Mouse (Mus musculus): ENCODE measurements around the gene Cyb561a3. TPM values are rescaled to one million over a fixed set of nuclear protein-coding genes. Genes with fewer than 3 reads are reported as not detected.

Gene Cyb561a3
- polyA plus RNA-seq, 1 experiment, result 21.7 TPM

GRCm38 (mm10) chr19:10602247-10602769, 25.3 kb downstream of the Cyb561a3 start:
- peaks cover 19% of the 10 kb centered on the region for H3K79me2 ChIP-seq (ENCODE audit: control insufficient read depth, insufficient read depth)
- H3ac ChIP-seq (ENCODE audit: control insufficient read depth, insufficient read length), result no peak overlapping the region
- H3K4me2 ChIP-seq (ENCODE audit: low read depth), result peak overlapping the region; percentile 95
- H3K36me3 ChIP-seq (ENCODE audit: control insufficient read depth, insufficient read depth), result no peaks in the 10 kb centered on the region
- TF ChIP-seq CEBPB (IDR thresholded peaks at IDR 0.05; ENCODE audit: insufficient read depth, poor library complexity, severe bottlenecking) (peak; percentile 41; the same call in 1 of the 2 replicates), POLR2AphosphoS2 (IDR thresholded peaks at IDR 0.05; ENCODE audit: insufficient read length, low read depth) (no peak)
- peak overlapping the region; percentile 2 for H3K4me3 ChIP-seq
- H3K27me3 ChIP-seq (ENCODE audit: control insufficient read depth, insufficient read depth, insufficient read length), result no peaks in the 10 kb centered on the region

- H3K36me3 ChIP-seq (ENCODE audit: control insufficient read depth, insufficient read depth), result peaks cover under 1% of the 10 kb centered on the region
- TF ChIP-seq REST (IDR thresholded peaks at IDR 0.05; ENCODE audit: insufficient read depth, insufficient read length), result no peak
- peak; percentile 35 for TF ChIP-seq POLR2AphosphoS2 (IDR thresholded peaks at IDR 0.05; ENCODE audit: insufficient read length, low read depth)
- H3K79me2 ChIP-seq (ENCODE audit: control insufficient read depth, insufficient read depth), result peaks cover 24% of the 10 kb centered on the region
- peak overlapping the region; percentile 2 for H3K4me3 ChIP-seq
- H3ac ChIP-seq (ENCODE audit: control insufficient read depth, insufficient read length), result no peak overlapping the region
- peak overlapping the region; percentile 95 for H3K4me2 ChIP-seq (ENCODE audit: low read depth)
- H3K27me3 ChIP-seq (ENCODE audit: control insufficient read depth, insufficient read depth, insufficient read length), result no peaks in the 10 kb centered on the region
Observed at GRCm38 (mm10) chr19:10602787-10603186, 25.8 kb downstream of the Cyb561a3 start.

- no peak for TF ChIP-seq REST (IDR thresholded peaks at IDR 0.05; ENCODE audit: insufficient read depth, insufficient read length)
- TF ChIP-seq TCF12 (IDR thresholded peaks at IDR 0.05; ENCODE audit: insufficient read depth, poor library complexity, severe bottlenecking), result no peak
- no peak for TF ChIP-seq E2F4 (IDR thresholded peaks at IDR 0.05; ENCODE audit: insufficient read depth)
- no peak for TF ChIP-seq TCF3 (IDR thresholded peaks at IDR 0.05; ENCODE audit: insufficient read length, low read depth)
- no peak for TF ChIP-seq USF1 (IDR thresholded peaks at IDR 0.05; ENCODE audit: low read depth)
- TF ChIP-seq SRF (IDR thresholded peaks at IDR 0.05; ENCODE audit: control insufficient read depth, insufficient read length, low read depth), result no peak
- no peak for TF ChIP-seq MYOG (IDR thresholded peaks at IDR 0.05; ENCODE audit: control insufficient read depth in 1 of 3, insufficient read depth in 1 of 3, insufficient read length in 2 of 3, low read depth in 2 of 3)
- no peak for TF ChIP-seq POLR2AphosphoS2 (IDR thresholded peaks at IDR 0.05; ENCODE audit: insufficient read length, low read depth)
- no peak for TF ChIP-seq MAX (IDR thresholded peaks at IDR 0.05; ENCODE audit: low read depth)
- no peak for TF ChIP-seq POLR2A (IDR thresholded peaks at IDR 0.05; ENCODE audit: insufficient read length, low read depth)
- TF ChIP-seq MYOD1 (IDR thresholded peaks at IDR 0.05; ENCODE audit: control insufficient read depth in 1 of 3, insufficient read length in 2 of 3, low read depth in 2 of 3), result no peak
- no peak for TF ChIP-seq CEBPB (IDR thresholded peaks at IDR 0.05; ENCODE audit: insufficient read depth, poor library complexity, severe bottlenecking)
- H3ac ChIP-seq (ENCODE audit: control insufficient read depth, insufficient read length), result peak overlapping the region; percentile 71
- peak overlapping the region; percentile 87 for H3K4me3 ChIP-seq
- H3K79me2 ChIP-seq (ENCODE audit: control insufficient read depth, insufficient read depth), result peaks cover 35% of the 10 kb centered on the region
- peak overlapping the region; percentile 92 for H3K4me2 ChIP-seq (ENCODE audit: low read depth)
- no peaks in the 10 kb centered on the region for H3K27me3 ChIP-seq (ENCODE audit: control insufficient read depth, insufficient read depth, insufficient read length)
- H3K36me3 ChIP-seq (ENCODE audit: control insufficient read depth, insufficient read depth), result peaks cover 12% of the 10 kb centered on the region
Observed at GRCm38 (mm10) chr19:10603660-10604523, 26.9 kb downstream of the Cyb561a3 start.

- peak overlapping the region; percentile 71 for H3ac ChIP-seq (ENCODE audit: control insufficient read depth, insufficient read length)
- peak overlapping the region; percentile 92 for H3K4me2 ChIP-seq (ENCODE audit: low read depth)
- no peaks in the 10 kb centered on the region for H3K27me3 ChIP-seq (ENCODE audit: control insufficient read depth, insufficient read depth, insufficient read length)
- peak overlapping the region; percentile 87 for H3K4me3 ChIP-seq
- peaks cover 12% of the 10 kb centered on the region for H3K36me3 ChIP-seq (ENCODE audit: control insufficient read depth, insufficient read depth)
- H3K79me2 ChIP-seq (ENCODE audit: control insufficient read depth, insufficient read depth), result peaks cover 41% of the 10 kb centered on the region
- TF ChIP-seq E2F4 (IDR thresholded peaks at IDR 0.05; ENCODE audit: insufficient read depth) (no peak), MYOG (IDR thresholded peaks at IDR 0.05; ENCODE audit: control insufficient read depth in 1 of 3, insufficient read depth in 1 of 3, insufficient read length in 2 of 3, low read depth in 2 of 3) (no peak), POLR2A (IDR thresholded peaks at IDR 0.05; ENCODE audit: insufficient read length, low read depth) (no peak), POLR2AphosphoS2 (IDR thresholded peaks at IDR 0.05; ENCODE audit: insufficient read length, low read depth) (no peak), CEBPB (IDR thresholded peaks at IDR 0.05; ENCODE audit: insufficient read depth, poor library complexity, severe bottlenecking) (no peak), TCF3 (IDR thresholded peaks at IDR 0.05; ENCODE audit: insufficient read length, low read depth) (no peak), USF1 (IDR thresholded peaks at IDR 0.05; ENCODE audit: low read depth) (no peak), MYOD1 (IDR thresholded peaks at IDR 0.05; ENCODE audit: control insufficient read depth in 1 of 3, insufficient read length in 2 of 3, low read depth in 2 of 3) (no peak), REST (IDR thresholded peaks at IDR 0.05; ENCODE audit: insufficient read depth, insufficient read length) (no peak), SRF (IDR thresholded peaks at IDR 0.05; ENCODE audit: control insufficient read depth, insufficient read length, low read depth) (no peak), TCF12 (IDR thresholded peaks at IDR 0.05; ENCODE audit: insufficient read depth, poor library complexity, severe bottlenecking) (no peak), MAX (IDR thresholded peaks at IDR 0.05; ENCODE audit: low read depth) (no peak)
Observed at GRCm38 (mm10) chr19:10604534-10604933, 27.6 kb downstream of the Cyb561a3 start.

GRCm38 (mm10) chr19:10605293-10605900, 28.4 kb downstream of the Cyb561a3 start, which contains the start of the genes Ddb1 and Tkfc:
Gene Ddb1 (plus strand): TSS chr19:10605327.
Gene Tkfc (minus strand): TSS chr19:10605654.
- peaks cover 50% of the 10 kb centered on the region for H3K79me2 ChIP-seq (ENCODE audit: control insufficient read depth, insufficient read depth)
- H3K4me3 ChIP-seq, result peak within 1 kb of the TSS; percentile 87
- no peaks in the 10 kb centered on the region for H3K27me3 ChIP-seq (ENCODE audit: control insufficient read depth, insufficient read depth, insufficient read length)
- peak; percentile 72 for TF ChIP-seq SRF (IDR thresholded peaks at IDR 0.05; ENCODE audit: control insufficient read depth, insufficient read length, low read depth)
- peak; percentile 96 for TF ChIP-seq POLR2A (IDR thresholded peaks at IDR 0.05; ENCODE audit: insufficient read length, low read depth)
- peak in 2 of 3 experiments; percentile 50 to 65 for TF ChIP-seq MYOD1 (IDR thresholded peaks at IDR 0.05; ENCODE audit: control insufficient read depth in 1 of 3, insufficient read length in 2 of 3, low read depth in 2 of 3)
- no peak for TF ChIP-seq TCF12 (IDR thresholded peaks at IDR 0.05; ENCODE audit: insufficient read depth, poor library complexity, severe bottlenecking)
- no peak for TF ChIP-seq E2F4 (IDR thresholded peaks at IDR 0.05; ENCODE audit: insufficient read depth)
- peak; percentile 98 for TF ChIP-seq POLR2AphosphoS2 (IDR thresholded peaks at IDR 0.05; ENCODE audit: insufficient read length, low read depth)
- no peak for TF ChIP-seq TCF3 (IDR thresholded peaks at IDR 0.05; ENCODE audit: insufficient read length, low read depth)
- TF ChIP-seq MYOG (IDR thresholded peaks at IDR 0.05; ENCODE audit: control insufficient read depth in 1 of 3, insufficient read depth in 1 of 3, insufficient read length in 2 of 3, low read depth in 2 of 3), result peak in 2 of 3 experiments; percentile 55 to 79
- TF ChIP-seq USF1 (IDR thresholded peaks at IDR 0.05; ENCODE audit: low read depth), result peak; percentile 37
- H3ac ChIP-seq (ENCODE audit: control insufficient read depth, insufficient read length), result peak within 1 kb of the TSS; percentile 71
- H3K36me3 ChIP-seq (ENCODE audit: control insufficient read depth, insufficient read depth), result peaks cover 17% of the 10 kb centered on the region
- H3K4me2 ChIP-seq (ENCODE audit: low read depth), result peak within 1 kb of the TSS; percentile 92

All from myocyte (in vitro differentiated cells).